Mouse (Mus musculus) CD4-positive naive resting alpha-beta T cell, adult 76 days (primary cell): ENCODE data around the gene Hfe. TPM values are rescaled to one million over a fixed set of nuclear protein-coding genes. Genes with fewer than 3 reads are reported as not detected.

ENCODE experiments used
- total RNA-seq: library from RNA; stranded (reverse); gene quantifications from one replicate; pipeline ENCODE4 v1.2.4, GENCODE M21; 2023

The Hfe gene
- 1.5 TPM for total RNA-seq

DNA sequence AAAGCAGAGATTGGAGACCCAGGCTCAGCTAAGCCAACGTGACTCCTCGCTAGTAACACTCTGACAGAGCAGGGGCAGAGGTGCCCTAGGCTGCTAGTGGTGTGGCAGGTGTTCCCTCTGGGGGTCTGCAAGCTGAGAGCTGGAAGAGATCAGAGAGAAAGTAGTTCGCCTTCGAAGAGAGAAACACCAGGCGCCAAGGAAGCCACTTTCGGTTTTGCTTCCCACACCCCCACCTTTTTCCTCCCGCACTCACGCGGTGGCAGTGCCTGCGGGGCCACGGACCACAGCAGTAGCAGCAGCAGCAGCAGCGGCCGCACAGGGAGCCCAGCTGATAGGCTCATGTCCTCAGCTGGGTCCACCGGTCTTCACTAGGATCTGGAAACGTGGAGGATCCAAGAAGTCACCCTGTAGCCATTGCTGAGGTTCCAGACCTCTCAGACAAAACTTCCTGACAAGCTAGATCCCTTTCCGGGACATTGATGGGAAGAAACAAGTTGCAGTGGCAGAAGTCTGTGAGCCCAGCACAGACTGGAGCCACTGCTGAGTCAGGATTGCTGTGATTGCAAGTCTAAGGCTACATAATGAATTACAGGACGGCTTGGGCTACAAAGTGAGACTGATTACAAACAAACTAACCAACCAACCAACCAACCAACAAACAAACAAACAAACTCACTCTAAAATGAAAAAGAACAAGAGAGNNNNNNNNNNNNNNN is at the start of gene Hfe:
TSS of gene Hfe (minus strand) at position 481 of the 716 bp plus-strand sequence.

GRCm38 (mm10) chr13:23756790-23757189 is 46.1 kb upstream of the Hfe start, which contains the start of gene Hist1h4b:
TSS of gene Hist1h4b (plus strand) at chr13:23757013.

DNA sequence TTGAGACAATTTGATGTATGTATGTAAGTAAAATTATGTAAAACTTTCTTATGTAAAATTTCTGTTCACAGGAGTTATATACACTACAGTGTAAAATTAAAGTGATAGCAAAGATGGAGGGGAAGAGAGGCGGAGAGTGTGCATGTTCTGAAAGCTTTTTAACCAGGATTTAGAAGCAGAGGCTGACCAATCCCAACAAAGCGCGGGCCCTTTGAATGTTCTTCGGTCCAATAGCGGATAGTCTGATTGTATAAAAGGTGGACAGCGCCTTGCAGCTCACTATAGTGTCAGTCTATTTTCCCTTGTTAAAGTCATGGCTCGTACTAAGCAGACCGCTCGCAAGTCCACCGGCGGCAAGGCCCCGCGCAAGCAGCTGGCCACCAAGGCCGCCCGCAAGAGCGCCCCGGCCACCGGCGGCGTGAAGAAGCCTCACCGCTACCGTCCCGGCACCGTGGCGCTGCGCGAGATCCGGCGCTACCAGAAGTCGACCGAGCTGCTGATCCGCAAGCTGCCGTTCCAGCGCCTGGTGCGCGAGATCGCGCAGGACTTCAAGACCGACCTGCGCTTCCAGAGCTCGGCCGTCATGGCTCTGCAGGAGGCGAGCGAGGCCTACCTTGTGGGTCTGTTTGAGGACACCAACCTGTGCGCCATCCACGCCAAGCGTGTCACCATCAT is 41.5 kb upstream of the Hfe start, which contains the start of gene Hist1h3b:
TSS of gene Hist1h3b (plus strand) at position 201 of the 675 bp plus-strand sequence.

DNA sequence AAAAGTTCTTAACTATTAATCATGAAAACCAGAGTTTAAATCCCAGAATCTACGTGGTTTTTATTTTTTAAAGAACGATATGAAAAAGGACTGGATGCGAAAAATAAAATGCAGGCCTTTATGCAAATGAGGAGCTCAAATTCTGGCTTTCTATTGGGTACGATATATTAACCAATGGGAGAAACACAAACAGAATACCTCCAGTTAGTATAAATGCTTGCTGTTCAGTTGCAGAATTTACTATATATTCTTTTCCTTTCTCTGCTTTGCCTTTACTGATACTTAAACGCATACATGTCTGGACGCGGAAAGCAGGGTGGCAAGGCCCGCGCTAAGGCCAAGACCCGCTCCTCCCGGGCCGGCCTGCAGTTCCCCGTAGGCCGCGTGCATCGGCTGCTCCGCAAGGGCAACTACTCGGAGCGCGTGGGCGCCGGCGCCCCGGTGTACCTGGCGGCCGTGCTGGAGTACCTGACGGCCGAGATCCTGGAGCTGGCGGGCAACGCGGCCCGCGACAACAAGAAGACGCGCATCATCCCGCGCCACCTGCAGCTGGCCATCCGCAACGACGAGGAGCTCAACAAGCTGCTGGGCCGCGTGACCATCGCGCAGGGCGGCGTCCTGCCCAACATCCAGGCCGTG is 40.3 kb upstream of the Hfe start, which contains the start of gene Hist1h2ab:
TSS of gene Hist1h2ab (plus strand) at position 288 of the 639 bp plus-strand sequence.

GRCm38 (mm10) chr13:23746201-23747080 is 35.8 kb upstream of the Hfe start, which contains the start of gene Hist1h2bb:
TSS of gene Hist1h2bb (plus strand) at chr13:23746734.

DNA sequence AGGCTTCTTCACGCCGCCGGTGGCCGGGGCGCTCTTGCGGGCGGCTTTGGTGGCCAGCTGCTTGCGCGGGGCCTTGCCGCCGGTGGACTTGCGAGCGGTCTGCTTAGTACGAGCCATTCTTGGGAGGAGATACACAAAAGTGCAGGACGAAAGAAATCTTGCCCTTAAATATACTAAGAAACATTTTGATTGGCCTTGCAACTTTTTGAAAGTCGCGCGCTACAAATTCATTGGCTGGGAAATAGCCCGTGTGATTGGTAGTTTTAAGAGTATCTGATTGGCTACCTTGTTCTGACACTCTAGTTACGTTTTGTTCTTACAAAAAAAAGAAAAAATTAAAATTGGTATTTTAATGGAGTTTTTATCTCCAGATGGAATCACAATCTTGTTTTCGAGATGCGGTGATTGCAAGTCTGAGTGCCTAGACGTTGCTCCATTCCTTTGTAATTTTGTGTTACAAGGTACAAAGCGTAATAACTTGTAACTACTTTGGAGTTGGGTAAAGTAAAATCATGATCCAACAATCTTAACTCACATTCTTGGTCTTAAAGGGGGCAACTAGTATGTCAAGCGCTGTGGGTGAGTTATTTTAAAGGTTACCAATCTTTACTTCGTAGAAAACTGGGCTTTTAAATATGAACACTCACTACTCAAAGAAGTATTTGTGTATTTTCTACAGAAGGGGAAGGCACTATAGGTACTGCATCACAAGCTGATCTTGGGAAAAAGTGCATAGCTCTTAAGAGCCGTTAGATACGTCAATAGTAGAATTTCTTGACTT is 34.9 kb upstream of the Hfe start, which contains the start of gene Hist1h3c:
TSS of gene Hist1h3c (minus strand) at position 222 of the 781 bp plus-strand sequence.

DNA sequence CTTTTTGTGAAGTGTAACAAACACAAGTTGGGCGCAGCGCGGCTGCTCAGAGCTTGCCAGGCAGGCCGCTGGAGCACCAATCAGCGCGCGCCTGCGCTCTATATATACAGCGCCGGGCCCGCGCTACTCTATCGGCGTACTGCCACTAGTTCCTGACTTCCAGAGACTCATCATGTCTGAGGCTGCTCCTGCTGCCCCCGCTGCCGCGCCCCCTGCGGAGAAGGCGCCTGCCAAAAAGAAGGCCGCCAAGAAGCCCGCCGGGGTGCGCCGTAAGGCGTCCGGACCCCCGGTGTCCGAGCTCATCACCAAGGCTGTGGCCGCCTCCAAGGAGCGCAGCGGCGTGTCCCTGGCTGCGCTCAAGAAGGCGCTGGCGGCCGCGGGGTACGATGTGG is 28.0 kb upstream of the Hfe start, which contains the start of gene Hist1h1c:
TSS of gene Hist1h1c (plus strand) at position 132 of the 392 bp plus-strand sequence.

DNA sequence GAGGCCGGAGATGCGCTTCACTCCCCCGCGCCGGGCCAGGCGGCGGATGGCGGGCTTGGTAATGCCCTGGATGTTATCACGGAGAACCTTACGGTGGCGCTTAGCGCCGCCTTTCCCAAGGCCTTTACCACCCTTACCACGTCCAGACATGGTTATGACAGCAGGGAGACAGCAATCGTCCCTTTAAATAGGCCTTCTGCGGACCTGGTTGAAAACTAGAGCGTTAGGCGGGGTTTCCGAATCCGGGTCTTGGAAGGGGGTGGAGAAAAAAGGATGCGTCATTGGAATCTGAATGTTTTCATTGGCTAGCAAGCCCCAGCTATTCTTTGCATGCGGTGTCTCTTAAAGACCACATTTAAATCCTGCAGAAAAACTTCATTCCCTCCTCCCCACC is 12.4 kb downstream of the Hfe start, which contains the start of gene Hist1h4c:
TSS of gene Hist1h4c (minus strand) at position 155 of the 394 bp plus-strand sequence.

DNA sequence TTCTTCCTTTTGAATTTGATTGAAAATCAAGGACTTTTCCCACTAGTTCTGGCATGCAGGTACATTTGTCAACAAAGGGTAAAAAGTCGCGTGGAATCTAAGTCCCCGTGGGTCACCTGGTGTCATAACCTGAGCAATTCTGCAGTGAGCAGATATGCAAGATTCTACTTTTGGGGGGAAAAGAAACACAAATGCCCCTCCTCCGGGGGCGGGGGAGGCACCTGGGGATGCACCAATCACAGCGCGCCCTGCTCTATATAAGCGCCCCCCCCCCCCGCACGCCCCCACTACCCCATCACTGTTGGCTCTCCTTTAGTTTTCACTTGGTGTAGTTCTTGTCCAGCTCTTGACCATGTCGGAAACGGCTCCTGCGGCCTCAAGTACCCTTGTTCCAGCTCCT is 15.1 kb downstream of the Hfe start, which contains the start of gene Hist1h1t:
TSS of gene Hist1h1t (plus strand) at position 301 of the 400 bp plus-strand sequence.

GRCm38 (mm10) chr13:23683755-23684281 is 26.8 kb downstream of the Hfe start, which contains the start of the genes Hist1h2ac and Hist1h2bc:
TSS of gene Hist1h2ac (minus strand) at chr13:23683948.
TSS of gene Hist1h2bc (plus strand) at chr13:23684199.

Other genes starting within 250 kb of the Hfe start
- gene Btn1a1, start 245.0 kb downstream of the Hfe start, total RNA-seq, result not detected
- not detected for gene Btn2a2, start 222.0 kb downstream of the Hfe start, total RNA-seq
- 147 TPM for gene Hist1h4h, start 179.8 kb downstream of the Hfe start, total RNA-seq
- 24.7 TPM for gene Hist1h2af, start 176.9 kb downstream of the Hfe start, total RNA-seq
- gene Hist1h3g, start 175.4 kb downstream of the Hfe start, total RNA-seq, result 2.3 TPM
- 5.5 TPM for gene Hist1h2bh, start 167.5 kb downstream of the Hfe start, total RNA-seq
- gene Hist1h3f, start 166.8 kb downstream of the Hfe start, total RNA-seq, result 48.1 TPM
- 42.3 TPM for gene Hist1h4f, start 159.2 kb downstream of the Hfe start, total RNA-seq
- gene Hist1h1d, start 157.6 kb downstream of the Hfe start, total RNA-seq, result 5.2 TPM
- gene Hist1h3e, start 148.5 kb downstream of the Hfe start, total RNA-seq, result 91.9 TPM
- 7.8 TPM for gene Hist1h2ae, start 139.6 kb downstream of the Hfe start, total RNA-seq
- gene Hist1h2bg, start 139.5 kb downstream of the Hfe start, total RNA-seq, result 110 TPM
- 40.8 TPM for gene Hist1h2bf, start 136.7 kb downstream of the Hfe start, total RNA-seq
- gene Hist1h2ad, start 136.5 kb downstream of the Hfe start, total RNA-seq, result 3.8 TPM
- 3.4 TPM for gene Hist1h3d, start 135.1 kb downstream of the Hfe start, total RNA-seq
- 86.8 TPM for gene Hist1h4d, start 129.3 kb downstream of the Hfe start, total RNA-seq
- 8.4 TPM for gene Hist1h2be, start 89.7 kb downstream of the Hfe start, total RNA-seq
- gene Hist1h1e, start 88.3 kb downstream of the Hfe start, total RNA-seq, result 82.2 TPM
- 3.4 TPM for gene Hist1h2ac, start 26.9 kb downstream of the Hfe start, total RNA-seq
- 5.1 TPM for gene Hist1h2bc, start 26.7 kb downstream of the Hfe start, total RNA-seq
- gene Hist1h1t, start 15.0 kb downstream of the Hfe start, total RNA-seq, result not detected
- 75.4 TPM for gene Hist1h4c, start 12.4 kb downstream of the Hfe start, total RNA-seq
- 504 TPM for gene Hist1h1c, start 28.0 kb upstream of the Hfe start, total RNA-seq
- 5.8 TPM for gene Hist1h3c, start 34.7 kb upstream of the Hfe start, total RNA-seq
- 23.9 TPM for gene Hist1h2bb, start 35.9 kb upstream of the Hfe start, total RNA-seq
- 30.2 TPM for gene Hist1h2ab, start 40.3 kb upstream of the Hfe start, total RNA-seq
- gene Hist1h3b, start 41.4 kb upstream of the Hfe start, total RNA-seq, result 33.8 TPM
- 27.7 TPM for gene Hist1h4b, start 46.2 kb upstream of the Hfe start, total RNA-seq
- gene Hist1h4a, start 50.4 kb upstream of the Hfe start, total RNA-seq, result 63.7 TPM
- gene Hist1h3a, start 51.5 kb upstream of the Hfe start, total RNA-seq, result 96.6 TPM
- 18.2 TPM for gene Hist1h1a, start 52.8 kb upstream of the Hfe start, total RNA-seq
- not detected for gene Trim38, start 59.1 kb upstream of the Hfe start, total RNA-seq
- not detected for gene Slc17a2, start 96.1 kb upstream of the Hfe start, total RNA-seq
- gene Slc17a3, start 128.6 kb upstream of the Hfe start, total RNA-seq, result not detected
- not detected for gene Slc17a1, start 156.9 kb upstream of the Hfe start, total RNA-seq
- not detected for gene Slc17a4, start 204.2 kb upstream of the Hfe start, total RNA-seq
- gene Hist1h2ba, start 223.3 kb upstream of the Hfe start, total RNA-seq, result not detected
- gene Hist1h2aa, start 223.6 kb upstream of the Hfe start, total RNA-seq, result not detected